Mouse (Mus musculus): Measurements from ENCODE around the gene Ces1e. TPM values are rescaled to one million over a fixed set of nuclear protein-coding genes. Genes with fewer than 3 reads are reported as not detected.

Ces1e gene
- polyA plus RNA-seq, 1 experiment = 0.27 TPM

GRCm38 (mm10) chr8:93163363-93163762 lies 66.1 kb downstream of the Ces1e start:
- H3K27ac ChIP-seq (ENCODE audit: control insufficient read depth, insufficient read depth, low read length) = no peak overlapping the region
- H3K4me1 ChIP-seq (replicated peaks; ENCODE audit: control insufficient read depth, insufficient read depth, low read length) = no peaks in the 10 kb centered on the region
- no peaks in the 10 kb centered on the region for H3K36me3 ChIP-seq (ENCODE audit: control insufficient read depth, insufficient read depth, low read length)
- TF ChIP-seq POLR2A (IDR thresholded peaks at IDR 0.05; ENCODE audit: control insufficient read depth, extremely low read depth, insufficient read depth, low read length, poor library complexity) (no peak), CTCF (IDR thresholded peaks at IDR 0.05; ENCODE audit: borderline replicate concordance, control insufficient read depth, extremely low read depth, insufficient read depth, low read length, poor library complexity) (no peak)
- WGBS = 94% methylated on average over 1 of the region's 1 CpGs
- H3K4me3 ChIP-seq (ENCODE audit: control insufficient read depth, insufficient read depth, low read length) = no peak overlapping the region
- H3K27me3 ChIP-seq (ENCODE audit: control insufficient read depth, insufficient read depth, low read length) = no peaks in the 10 kb centered on the region
- no peak for DNase-seq

GRCm38 (mm10) chr8:93151401-93151800 lies 78.0 kb downstream of the Ces1e start:
- Histone ChIP-seq H3K4me1 (replicated peaks; ENCODE audit: control insufficient read depth, insufficient read depth, low read length) (no peaks in the 10 kb centered on the region), H3K36me3 (ENCODE audit: control insufficient read depth, insufficient read depth, low read length) (no peaks in the 10 kb centered on the region), H3K4me3 (ENCODE audit: control insufficient read depth, insufficient read depth, low read length) (no peak overlapping the region), H3K27ac (ENCODE audit: control insufficient read depth, insufficient read depth, low read length) (no peak overlapping the region), H3K27me3 (ENCODE audit: control insufficient read depth, insufficient read depth, low read length) (no peaks in the 10 kb centered on the region)
- WGBS = 90% methylated on average over 1 of the region's 1 CpGs
- no peak for DNase-seq
- no peak for TF ChIP-seq POLR2A (IDR thresholded peaks at IDR 0.05; ENCODE audit: control insufficient read depth, extremely low read depth, insufficient read depth, low read length, poor library complexity)
- no peak for TF ChIP-seq CTCF (IDR thresholded peaks at IDR 0.05; ENCODE audit: borderline replicate concordance, control insufficient read depth, extremely low read depth, insufficient read depth, low read length, poor library complexity)

Other genes with a start within 250 kb of the Ces1e start
- 0.15 and 0.39 TPM in 2 replicates for gene Ces1a, start 181.4 kb downstream of the Ces1e start, polyA plus RNA-seq (2012; rRNA removed)
- gene Ces1b, start 149.6 kb downstream of the Ces1e start, polyA plus RNA-seq (2012; rRNA removed) = 0.56 and 0.73 TPM in 2 replicates
- gene Ces1c, start 98.3 kb downstream of the Ces1e start, polyA plus RNA-seq (2012; rRNA removed) = 0.27 and 3.4 TPM in 2 replicates
- 94.3 and 110 TPM in 2 replicates for gene Ces1d, start 31.8 kb downstream of the Ces1e start, polyA plus RNA-seq (2012; rRNA removed)
- 2.8 and 3.0 TPM in 2 replicates for gene Ces1f, start 50.1 kb upstream of the Ces1e start, polyA plus RNA-seq (2012; rRNA removed)
- 0.05 and 0.41 TPM in 2 replicates for gene Ces1g, start 107.7 kb upstream of the Ces1e start, polyA plus RNA-seq (2012; rRNA removed)
- 0.20 and 0.31 TPM in 2 replicates for gene Ces1h, start 150.1 kb upstream of the Ces1e start, polyA plus RNA-seq (2012; rRNA removed)